Mouse (Mus musculus) megakaryocyte, embryonic 14.5 days (primary cell): ENCODE results near the gene Ttll11.

Experiments
- FLI1 ChIP-seq: IDR thresholded peaks from 2 replicates; pipeline ENCODE4 v1.6.1; 2012; ENCODE audit warnings: low read length, inconsistent platforms, mixed read lengths
- GATA1 ChIP-seq: IDR thresholded peaks from 3 replicates; pipeline ENCODE4 v1.6.1; 2012; ENCODE audit warnings: mixed read lengths, low read length, inconsistent platforms, borderline replicate concordance

GRCm38 (mm10) chr2:35972259-35973001 lies 7.3 kb downstream of the Ttll11 start:
- no peak for TF ChIP-seq GATA1
- TF ChIP-seq FLI1, result no peak
